Mouse (Mus musculus): ENCODE data around the gene Zdhhc21. TPM values are rescaled to one million over a fixed set of nuclear protein-coding genes. Genes with fewer than 3 reads are reported as not detected.

Zdhhc21 gene
- 8.1 TPM for polyA plus RNA-seq (2014; fragmentation: Illumina TruSeq; extraction: RNeasy Lipid Tissue Mini Kit (QIAGEN cat#74804); ENCODE audit: low read depth, low replicate concordance)

GRCm38 (mm10) chr4:82859131-82860125 lies at the start of gene Zdhhc21:
TSS of gene Zdhhc21 (minus strand) at chr4:82859958.

GRCm38 (mm10) chr4:82884636-82885534 lies 25.1 kb upstream of the Zdhhc21 start, which contains the start of gene Cer1:
TSS of gene Cer1 (minus strand) at chr4:82885148.

Other genes with a start within 250 kb of the Zdhhc21 start
- gene Nfib, start 154.2 kb downstream of the Zdhhc21 start, polyA plus RNA-seq (2014; fragmentation: Illumina TruSeq; extraction: RNeasy Lipid Tissue Mini Kit (QIAGEN cat#74804); ENCODE audit: low read depth, low replicate concordance), result 43.7 TPM
- gene Cer1, start 25.2 kb upstream of the Zdhhc21 start, polyA plus RNA-seq (2014; fragmentation: Illumina TruSeq; extraction: RNeasy Lipid Tissue Mini Kit (QIAGEN cat#74804); ENCODE audit: low read depth, low replicate concordance), result not detected
- 0.21 TPM for gene Frem1, start 192.4 kb upstream of the Zdhhc21 start, polyA plus RNA-seq (2014; fragmentation: Illumina TruSeq; extraction: RNeasy Lipid Tissue Mini Kit (QIAGEN cat#74804); ENCODE audit: low read depth, low replicate concordance)